Mouse (Mus musculus): Measurements from ENCODE around the gene Tmem235.
A peak's percentile ranks its signal among the peaks of the same experiment; 100 is the strongest.

The Tmem235 gene

GRCm38 (mm10) chr11:117891581-117892175 lies 31.1 kb downstream of the Tmem235 start:
- no peak for DNase-seq

- no peak for DNase-seq
These were observed 31.6 kb downstream of the Tmem235 start for GRCm38 (mm10) chr11:117892199-117892598.

GRCm38 (mm10) chr11:117894676-117895075 lies 34.1 kb downstream of the Tmem235 start:
- no peak for DNase-seq

- no peak for DNase-seq
These were observed 36.0 kb downstream of the Tmem235 start for GRCm38 (mm10) chr11:117896533-117896932.

GRCm38 (mm10) chr11:117902282-117902681 lies 41.7 kb downstream of the Tmem235 start:
- DNase-seq, result no peak

GRCm38 (mm10) chr11:117904442-117904841 lies 43.9 kb downstream of the Tmem235 start:
- DNase-seq, result no peak

- DNase-seq, result no peak
These were observed 48.8 kb downstream of the Tmem235 start for GRCm38 (mm10) chr11:117909337-117909736.

GRCm38 (mm10) chr11:117912684-117913352 lies 52.3 kb downstream of the Tmem235 start:
- DNase-seq, result peak; percentile 87 to 92

GRCm38 (mm10) chr11:117914531-117914930 lies 54.0 kb downstream of the Tmem235 start:
- no peak for DNase-seq

Data from kidney, postnatal 25 days (tissue).